Mouse (Mus musculus) left cerebral cortex, postnatal 4 days (tissue): ENCODE results near the gene Ghr. TPM values are rescaled to one million over a fixed set of nuclear protein-coding genes. Genes with fewer than 3 reads are reported as not detected.

ENCODE experiments used
- DNase-seq: peaks from one replicate; pipeline ENCODE4 v3.0.0-alpha.2; 2022
- intact Hi-C: fragments of 180-260 bp; cut with DNase I; formaldehyde crosslinking; loops from one replicate; pipeline ENCODE4 v1.15.1; 2025
- total RNA-seq, 2 experiments: library from RNA; stranded (reverse); gene quantifications; 2 replicates each; pipeline ENCODE4 v1.2.3; 2021

Gene Ghr
- total RNA-seq, result 10 to 100 TPM; 10.3 to 10.4 TPM

GRCm38 (mm10) chr15:3582807-3583636, at the start of gene Ghr:
TSS of gene Ghr (minus strand) at chr15:3583492.
- intact Hi-C loops, result loop anchor here (5.0 to 10.0 kb wide), 2 partner anchors 226 to 288 kb away; no protein-coding TSS in a partner anchor

GRCm38 (mm10) chr15:3622746-3623145, 39.5 kb upstream of the Ghr start:
- no peak for DNase-seq
- intact Hi-C loops, result no loop called here

More at GRCm38 (mm10) chr15:3582807-3583636, at the start of gene Ghr:
- peak; percentile 88 for DNase-seq

- no peak for DNase-seq
- intact Hi-C loops, result no loop called here
Observed at GRCm38 (mm10) chr15:3620368-3620767, 37.1 kb upstream of the Ghr start.

GRCm38 (mm10) chr15:3618311-3618710, 35.0 kb upstream of the Ghr start:
- intact Hi-C loops, result no loop called here
- DNase-seq, result no peak

- DNase-seq, result no peak
- intact Hi-C loops, result no loop called here
Observed at GRCm38 (mm10) chr15:3611961-3612360, 28.7 kb upstream of the Ghr start.

GRCm38 (mm10) chr15:3607951-3608350, 24.7 kb upstream of the Ghr start:
- intact Hi-C loops, result no loop called here
- no peak for DNase-seq

- DNase-seq, result no peak
- intact Hi-C loops, result no loop called here
Observed at GRCm38 (mm10) chr15:3602098-3602486, 18.8 kb upstream of the Ghr start.

- DNase-seq, result no peak
- intact Hi-C loops, result no loop called here
Observed at GRCm38 (mm10) chr15:3601422-3602097, 18.3 kb upstream of the Ghr start.

GRCm38 (mm10) chr15:3587879-3588278, 4.6 kb upstream of the Ghr start:
- intact Hi-C loops, result loop anchor here (10.0 kb wide), 1 partner anchor 293 kb away; no protein-coding TSS in a partner anchor
- DNase-seq, result no peak

GRCm38 (mm10) chr15:3584361-3584760, 1.1 kb upstream of the Ghr start:
- intact Hi-C loops, result loop anchor here (5.0 to 10.0 kb wide), 2 partner anchors 227 to 290 kb away; no protein-coding TSS in a partner anchor
- DNase-seq, result no peak

- peak; percentile 61 for DNase-seq
- intact Hi-C loops, result loop anchor here (5.0 to 10.0 kb wide), 2 partner anchors 225 to 287 kb away; no protein-coding TSS in a partner anchor
Observed at GRCm38 (mm10) chr15:3581861-3582806, 1.2 kb downstream of the Ghr start.

- intact Hi-C loops, result loop anchor here (5.0 to 10.0 kb wide), 2 partner anchors 224 to 287 kb away; no protein-coding TSS in a partner anchor
- no peak for DNase-seq
Observed at GRCm38 (mm10) chr15:3581337-3581736, 2.0 kb downstream of the Ghr start.

GRCm38 (mm10) chr15:3580216-3580615, 3.1 kb downstream of the Ghr start:
- intact Hi-C loops, result loop anchor here (5.0 to 10.0 kb wide), 2 partner anchors 223 to 285 kb away; no protein-coding TSS in a partner anchor
- DNase-seq, result peak; percentile 13

- DNase-seq, result peak; percentile 7
- intact Hi-C loops, result no loop called here
Observed at GRCm38 (mm10) chr15:3578286-3578980, 4.9 kb downstream of the Ghr start.

GRCm38 (mm10) chr15:3569178-3569903, 14.0 kb downstream of the Ghr start:
- no peak for DNase-seq
- intact Hi-C loops, result no loop called here

GRCm38 (mm10) chr15:3564570-3564969, 18.7 kb downstream of the Ghr start:
- no peak for DNase-seq
- intact Hi-C loops, result no loop called here

GRCm38 (mm10) chr15:3563929-3564516, 19.3 kb downstream of the Ghr start:
- intact Hi-C loops, result no loop called here
- DNase-seq, result no peak

GRCm38 (mm10) chr15:3563473-3563872, 19.8 kb downstream of the Ghr start:
- intact Hi-C loops, result no loop called here

GRCm38 (mm10) chr15:3558524-3558923, 24.8 kb downstream of the Ghr start:
- intact Hi-C loops, result no loop called here
- no peak for DNase-seq

More at GRCm38 (mm10) chr15:3563473-3563872, 19.8 kb downstream of the Ghr start:
- no peak for DNase-seq
